Mouse (Mus musculus): ENCODE measurements around the gene Tmem198b.
A peak's percentile ranks its signal among the peaks of the same experiment; 100 is the strongest.
"Not testable (repeated sequence)": the region's sequence is repeated elsewhere in the genome, so short reads cannot be mapped to it uniquely, and the experiment has no call there.

Tmem198b gene

DNA sequence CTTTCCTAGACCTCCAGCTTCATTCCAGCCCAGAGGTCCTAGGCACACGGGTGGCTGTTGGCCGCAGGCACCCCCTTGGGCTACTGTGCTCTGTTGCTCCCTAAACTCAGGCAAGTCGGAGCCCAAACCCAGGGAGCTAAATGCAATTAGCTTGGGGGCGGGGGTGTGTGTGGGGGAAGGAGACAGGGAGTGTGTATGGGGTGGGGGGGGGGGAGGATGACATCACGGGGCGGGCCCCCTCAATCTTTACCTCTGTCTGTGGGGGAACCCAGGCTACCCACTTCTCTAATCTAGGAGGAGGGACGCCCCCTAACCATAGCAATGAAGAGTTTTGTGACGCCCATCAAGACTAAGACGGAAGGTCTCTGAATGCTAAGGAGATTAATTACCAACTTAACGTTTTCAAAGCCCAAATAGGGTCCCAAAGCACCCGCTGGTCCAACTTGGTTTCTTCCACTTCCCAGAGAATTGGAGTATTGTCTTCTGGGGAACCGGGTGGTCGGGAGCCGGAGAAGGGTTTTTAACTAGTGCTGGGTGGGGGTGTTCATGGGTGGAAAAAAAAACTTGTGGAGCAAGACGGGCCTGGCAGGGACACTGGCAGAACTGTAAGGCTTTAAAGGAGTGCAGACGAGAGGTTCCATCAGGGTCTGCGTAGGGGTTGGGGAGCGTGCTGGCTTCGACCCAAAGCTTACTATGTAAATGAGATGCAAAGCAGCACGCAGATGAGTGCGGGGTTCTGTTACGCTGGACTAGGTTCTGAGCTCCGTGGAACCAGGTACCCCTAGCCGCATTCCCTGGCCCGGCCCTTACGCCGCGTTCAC lies at the start of gene Tmem198b:
TSS of gene Tmem198b (minus strand) at position 100 of the 821 bp plus-strand sequence.
- peak; percentile 69 for DNase-seq

DNA sequence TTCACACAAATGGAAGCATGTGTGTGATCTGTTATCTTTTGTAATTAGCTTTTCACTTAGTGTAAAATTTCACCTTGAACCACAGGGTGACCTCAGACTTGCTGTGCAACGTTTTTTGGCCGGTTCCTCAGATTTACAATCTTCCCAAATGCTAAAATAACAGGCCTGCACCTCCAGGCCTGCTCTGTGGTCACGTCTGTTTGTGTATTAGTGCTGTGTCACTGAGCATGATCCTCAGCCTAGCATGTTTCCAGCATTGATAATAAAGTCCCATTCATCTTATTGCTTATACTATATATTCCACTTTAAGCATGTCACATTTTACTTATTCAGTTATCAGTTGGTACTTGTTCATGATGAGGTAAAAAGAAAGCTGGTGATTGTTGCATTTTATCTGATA lies 46.2 kb upstream of the Tmem198b start:
- no peak for DNase-seq

GRCm38 (mm10) chr10:128848426-128848825 lies 44.3 kb upstream of the Tmem198b start:
- no peak for DNase-seq

DNA sequence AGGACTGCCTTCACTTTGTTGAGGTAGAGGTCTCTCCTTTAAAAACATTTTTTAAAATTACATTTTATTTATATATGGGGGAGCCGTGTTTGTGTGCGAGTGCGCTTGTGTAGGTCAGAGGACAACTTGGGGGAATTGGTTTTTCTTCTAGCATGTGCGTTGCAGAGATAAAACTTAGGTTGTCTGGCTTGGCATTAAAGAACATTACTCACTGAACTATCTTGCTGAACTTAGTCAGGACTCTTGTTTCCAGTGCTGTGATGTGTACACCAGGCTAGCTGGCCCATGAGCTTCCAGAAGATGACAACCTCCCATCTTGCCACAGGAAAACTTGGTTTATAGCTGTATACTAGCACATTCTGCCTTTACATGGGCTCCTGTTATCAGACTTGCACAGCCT lies 42.5 kb upstream of the Tmem198b start:
- no peak for DNase-seq

- peak; percentile 51 for DNase-seq
Measured at GRCm38 (mm10) chr10:128845516-128845915, 41.3 kb upstream of the Tmem198b start.

DNA sequence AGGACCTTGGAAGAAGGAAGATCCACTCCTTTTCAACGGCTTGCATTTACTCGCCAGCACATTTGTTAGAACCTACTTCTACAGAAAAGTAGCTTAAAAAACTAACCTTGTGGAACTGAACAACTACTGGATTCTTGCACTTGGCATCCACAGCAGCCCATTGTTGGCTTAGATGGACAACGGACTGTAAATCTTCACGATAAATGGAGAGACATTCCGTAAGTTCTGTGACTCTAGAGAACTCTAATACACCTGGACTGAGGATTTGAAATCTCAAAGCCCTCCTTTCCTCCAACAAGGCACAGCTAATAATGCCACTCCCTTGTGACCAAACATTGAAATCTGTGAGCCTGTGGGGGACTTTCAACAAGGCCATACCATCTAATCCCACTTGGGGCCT lies 39.1 kb upstream of the Tmem198b start:
- no peak for DNase-seq

- DNase-seq = no peak
Measured at GRCm38 (mm10) chr10:128840612-128841011, 36.4 kb upstream of the Tmem198b start.

DNA sequence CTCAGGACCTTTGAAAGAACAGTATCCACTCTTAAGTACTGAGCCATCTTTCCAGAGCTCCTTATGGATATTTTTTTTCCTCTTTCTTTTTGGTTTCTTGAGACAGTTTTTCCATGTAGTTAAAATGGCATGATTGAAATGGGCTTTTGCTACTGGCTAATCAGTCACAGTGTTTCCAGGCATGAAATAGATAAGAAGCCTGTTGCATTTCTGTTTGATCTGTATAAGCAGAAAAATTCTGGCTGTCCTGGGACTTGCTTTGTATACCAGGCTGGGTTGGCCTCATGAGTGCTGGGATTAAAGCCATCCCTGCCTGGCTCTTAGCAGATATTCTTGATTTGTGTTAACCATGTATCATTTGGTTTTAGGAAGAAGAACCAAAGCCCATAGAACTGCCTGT lies 35.3 kb upstream of the Tmem198b start:
- DNase-seq = no peak

- no peak for DNase-seq
Measured at GRCm38 (mm10) chr10:128837400-128837799, 33.2 kb upstream of the Tmem198b start.

DNA sequence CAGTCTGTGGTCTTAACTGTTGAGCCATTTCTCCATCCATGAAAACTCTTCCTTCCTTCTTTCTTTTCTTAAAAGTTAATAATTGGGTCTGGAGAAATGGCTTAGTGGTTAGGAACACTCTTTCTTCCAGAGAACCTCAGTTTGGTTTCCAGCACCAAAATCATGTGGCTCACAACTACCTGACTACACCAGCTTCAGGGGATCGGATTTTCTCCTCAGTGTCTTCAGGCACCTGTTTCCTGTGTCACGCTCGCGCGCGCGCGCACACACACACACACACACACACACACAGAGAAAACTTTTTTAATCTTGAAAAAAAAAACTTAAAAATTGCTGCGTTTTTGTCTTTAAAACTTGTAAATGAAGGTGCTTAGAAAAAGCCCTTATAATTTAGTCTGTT lies 19.7 kb upstream of the Tmem198b start:
- DNase-seq = no peak

DNA sequence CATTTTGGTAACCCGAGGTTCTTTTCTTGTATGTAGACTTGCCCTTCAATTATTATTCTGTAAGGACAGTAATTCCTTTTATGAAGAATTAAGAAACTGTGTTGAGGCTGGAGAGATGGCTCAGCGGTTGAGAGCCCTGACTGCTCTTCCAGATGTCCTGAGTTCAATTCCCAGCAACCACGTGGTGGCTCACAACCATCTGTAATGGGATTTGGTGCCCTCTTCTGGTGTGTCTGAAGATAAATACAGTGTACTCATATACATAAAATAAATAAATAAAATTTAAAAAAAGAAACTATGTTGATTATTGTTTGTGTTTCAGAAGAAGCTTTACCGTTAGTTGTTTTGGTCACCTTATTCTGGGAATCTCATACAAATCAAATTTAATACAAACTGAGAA lies 18.9 kb upstream of the Tmem198b start:
- DNase-seq = not testable (repeated sequence)

DNA sequence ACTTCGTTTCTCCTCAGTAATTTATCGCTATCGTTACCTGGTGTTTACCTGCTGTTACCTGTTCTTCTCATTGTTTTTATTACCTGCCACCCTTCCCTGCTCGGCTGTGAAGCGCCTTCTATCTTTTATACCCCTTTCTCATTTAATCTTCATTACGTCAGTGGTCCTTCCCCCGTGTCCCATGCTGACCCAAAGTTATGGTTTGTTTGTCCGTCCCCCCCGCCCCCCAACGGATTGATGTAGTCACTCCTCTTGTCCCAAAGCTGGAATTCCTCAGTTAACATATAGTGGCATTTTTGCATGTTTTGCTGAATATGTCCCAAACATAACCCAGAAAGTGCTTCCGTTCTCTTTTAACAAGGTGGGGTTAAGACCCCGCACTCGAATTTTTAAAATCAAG lies 18.0 kb upstream of the Tmem198b start:
- DNase-seq = no peak

- peak; percentile 100 for DNase-seq
Measured at GRCm38 (mm10) chr10:128821358-128822056, 17.3 kb upstream of the Tmem198b start, which contains the start of gene Ormdl2. Ormdl2 (minus strand) TSS chr10:128821645.

DNA sequence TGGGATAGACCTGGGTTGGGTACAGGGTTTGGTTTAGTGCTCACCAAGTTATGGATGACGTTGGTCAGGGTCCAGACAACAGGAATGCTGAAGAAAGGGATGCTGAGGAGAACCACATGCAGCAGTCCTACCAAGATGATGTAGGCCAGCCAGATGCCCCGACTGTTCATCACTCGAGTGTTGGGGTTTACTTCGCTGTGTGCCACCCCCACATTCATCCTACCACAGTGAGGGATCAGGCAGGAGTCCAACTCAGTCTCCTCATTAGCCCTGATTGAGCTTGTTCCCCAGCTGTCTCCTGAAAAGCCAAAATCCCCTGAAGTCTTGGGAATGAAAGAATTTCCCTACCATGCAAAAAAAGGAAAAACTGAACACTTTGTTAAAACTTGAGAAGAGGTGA lies 16.0 kb upstream of the Tmem198b start:
- no peak for DNase-seq

GRCm38 (mm10) chr10:128817033-128817432 lies 12.9 kb upstream of the Tmem198b start, which contains the start of gene Sarnp:
Sarnp (plus strand) TSS chr10:128817333.
- DNase-seq = no peak

DNA sequence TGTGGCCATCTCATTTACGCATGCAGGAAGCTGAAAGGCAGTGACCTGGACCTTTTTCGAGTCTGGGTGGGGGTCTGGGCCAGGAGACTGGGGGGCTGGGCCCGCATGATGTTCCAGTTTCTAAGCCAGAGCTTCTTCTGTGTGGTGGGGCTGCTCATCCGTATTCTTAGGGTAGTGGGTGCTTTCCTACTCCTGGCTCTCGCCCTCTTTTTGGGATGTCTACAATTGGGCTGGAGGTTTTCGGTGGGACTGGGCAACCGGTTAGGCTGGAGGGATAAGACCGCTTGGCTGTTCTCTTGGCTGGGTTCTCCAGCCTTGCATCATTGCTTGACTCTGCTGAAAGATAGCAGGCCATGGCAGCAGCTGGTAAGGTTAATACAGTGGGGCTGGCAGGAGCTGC lies 2.8 kb upstream of the Tmem198b start:
- no peak for DNase-seq

GRCm38 (mm10) chr10:128806086-128806485 lies 1.9 kb upstream of the Tmem198b start:
- DNase-seq = no peak

- DNase-seq = peak; percentile 98
Measured at GRCm38 (mm10) chr10:128805092-128806000, 1.2 kb upstream of the Tmem198b start.

- DNase-seq = peak; percentile 67
Measured at GRCm38 (mm10) chr10:128803771-128804270, 349 bp downstream of the Tmem198b start, which contains the start of gene Dnajc14. Dnajc14 (plus strand) TSS chr10:128804062.

GRCm38 (mm10) chr10:128803361-128803760 lies 809 bp downstream of the Tmem198b start:
- no peak for DNase-seq

DNA sequence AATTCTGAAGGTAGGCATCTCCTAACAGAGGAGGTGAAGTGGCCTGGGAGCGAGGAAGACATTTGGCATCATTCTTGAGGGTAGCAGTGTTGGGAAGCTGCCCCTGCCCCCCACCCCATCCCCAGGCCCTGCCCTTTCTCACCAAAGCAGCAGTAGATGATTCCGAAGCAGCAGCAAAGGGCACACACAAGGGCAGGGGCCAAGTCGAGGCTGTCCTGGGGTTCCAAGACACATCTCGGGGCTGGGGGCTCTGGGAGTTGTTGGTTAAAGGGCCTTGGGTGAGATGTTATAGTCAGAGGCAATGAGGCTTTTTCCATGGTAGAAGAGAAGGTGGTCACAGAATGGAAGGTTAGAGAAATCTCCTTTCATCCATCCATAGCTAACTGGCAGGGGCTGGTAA lies 1.2 kb downstream of the Tmem198b start:
- no peak for DNase-seq

GRCm38 (mm10) chr10:128801981-128802495 lies 2.1 kb downstream of the Tmem198b start:
- DNase-seq = no peak
